Mouse (Mus musculus) layer of hippocampus, adult 9-11 months (tissue): ENCODE results near the gene Cep55.

Source experiments
- DNase-seq: peaks from one replicate; pipeline ENCODE4 v3.0.0; 2022

Gene Cep55

GRCm38 (mm10) chr19:38045198-38045597, 9.6 kb upstream of the Cep55 start:
- DNase-seq = no peak

- DNase-seq = no peak
Observed at GRCm38 (mm10) chr19:38049686-38050085, 5.1 kb upstream of the Cep55 start.

GRCm38 (mm10) chr19:38053227-38054041, 1.4 kb upstream of the Cep55 start:
- no peak for DNase-seq

GRCm38 (mm10) chr19:38054149-38054719, 577 bp upstream of the Cep55 start:
- DNase-seq = no peak

GRCm38 (mm10) chr19:38055798-38056197, 987 bp downstream of the Cep55 start:
- DNase-seq = no peak

- DNase-seq = no peak
Observed at GRCm38 (mm10) chr19:38056276-38056675, 1.5 kb downstream of the Cep55 start.

- no peak for DNase-seq
Observed at GRCm38 (mm10) chr19:38056931-38057330, 2.1 kb downstream of the Cep55 start.

GRCm38 (mm10) chr19:38063201-38063600, 8.4 kb downstream of the Cep55 start:
- DNase-seq = no peak

GRCm38 (mm10) chr19:38064051-38064450, 9.2 kb downstream of the Cep55 start:
- DNase-seq = no peak

- DNase-seq = no peak
Observed at GRCm38 (mm10) chr19:38073226-38073625, 18.4 kb downstream of the Cep55 start.

- DNase-seq = no peak
Observed at GRCm38 (mm10) chr19:38075051-38075450, 20.2 kb downstream of the Cep55 start.

- no peak for DNase-seq
Observed at GRCm38 (mm10) chr19:38076251-38076650, 21.4 kb downstream of the Cep55 start.

- DNase-seq = no peak
Observed at GRCm38 (mm10) chr19:38077851-38078540, 23.2 kb downstream of the Cep55 start.

GRCm38 (mm10) chr19:38081361-38081760, 26.6 kb downstream of the Cep55 start:
- no peak for DNase-seq

- DNase-seq = no peak
Observed at GRCm38 (mm10) chr19:38082931-38083525, 28.2 kb downstream of the Cep55 start.

- DNase-seq = no peak
Observed at GRCm38 (mm10) chr19:38085841-38086240, 31.0 kb downstream of the Cep55 start.

GRCm38 (mm10) chr19:38086948-38087551, 32.2 kb downstream of the Cep55 start:
- DNase-seq = peak; percentile 9

- DNase-seq = no peak
Observed at GRCm38 (mm10) chr19:38089358-38089757, 34.5 kb downstream of the Cep55 start.

- no peak for DNase-seq
Observed at GRCm38 (mm10) chr19:38091512-38091985, 36.7 kb downstream of the Cep55 start.

GRCm38 (mm10) chr19:38096231-38096630, 41.4 kb downstream of the Cep55 start:
- no peak for DNase-seq

- DNase-seq = no peak
Observed at GRCm38 (mm10) chr19:38096858-38097758, 42.3 kb downstream of the Cep55 start, which contains the start of gene Ffar4. Gene Ffar4 (plus strand): TSS chr19:38097071.

GRCm38 (mm10) chr19:38107871-38108270, 53.1 kb downstream of the Cep55 start:
- DNase-seq = no peak
